Mouse (Mus musculus) heart, postnatal 4 days (tissue): ENCODE measurements around the gene Znhit6. TPM values are rescaled to one million over a fixed set of nuclear protein-coding genes. Genes with fewer than 3 reads are reported as not detected.
A peak's percentile ranks its signal among the peaks of the same experiment; 100 is the strongest.

Source experiments
- DNase-seq: peaks from one replicate; pipeline ENCODE4 v3.0.0; 2021
- total RNA-seq, 2 experiments: library from RNA; stranded (reverse); gene quantifications; 2 replicates each; pipeline ENCODE4 v1.2.3; 2021

Znhit6 gene
- total RNA-seq: 10 to 100 TPM; 14.9 to 15.2 TPM

- peak; percentile 94 for DNase-seq
Measured at GRCm38 (mm10) chr3:145575743-145576481, at the start of gene Znhit6. TSS of gene Znhit6 (plus strand) at chr3:145576205.

GRCm38 (mm10) chr3:145537870-145538269 lies 38.1 kb upstream of the Znhit6 start:
- no peak for DNase-seq

DNA sequence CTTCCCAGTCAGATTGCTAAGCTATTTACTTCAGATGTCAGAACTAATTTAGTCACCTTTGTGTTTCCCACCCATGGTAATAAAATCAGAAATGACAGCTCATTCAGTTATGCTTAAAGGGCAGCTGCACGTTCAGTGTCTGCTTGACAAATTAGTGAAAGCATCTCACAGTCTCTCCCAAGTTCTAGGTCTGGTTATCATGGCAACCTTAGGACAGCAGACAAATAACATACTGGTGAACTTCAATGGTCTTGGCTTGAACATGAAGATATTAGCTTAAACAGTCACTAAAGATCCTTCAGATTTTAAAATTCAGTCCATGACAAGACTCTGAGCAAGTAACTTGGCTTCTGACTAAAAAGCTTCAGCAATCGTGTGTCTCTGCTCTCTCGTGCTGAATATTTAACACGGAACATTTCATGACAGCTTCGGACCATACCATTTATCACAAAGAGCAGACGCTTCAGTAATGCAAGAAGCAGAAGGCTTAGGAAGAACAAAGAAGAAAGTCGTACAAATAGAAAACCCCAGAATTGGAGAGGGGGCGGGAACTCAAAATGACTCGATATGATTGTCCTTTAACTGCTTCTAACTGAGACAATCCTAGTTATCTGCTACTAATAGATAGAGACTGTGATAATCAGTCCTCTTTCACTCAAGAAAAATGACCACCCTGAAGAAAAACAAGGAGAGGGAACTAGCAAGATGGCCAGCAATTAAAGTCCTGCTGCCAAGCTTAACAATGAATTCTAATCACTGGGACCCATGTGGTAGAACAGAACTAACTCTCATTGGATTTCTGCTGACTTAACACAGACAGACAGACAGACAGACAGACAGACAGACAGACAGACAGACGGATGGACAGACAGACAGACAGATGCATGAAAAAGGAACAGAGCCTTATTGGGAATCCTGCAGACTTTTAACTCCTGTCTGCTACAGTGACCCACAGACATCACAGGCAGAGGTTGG lies 27.3 kb upstream of the Znhit6 start:
- DNase-seq: no peak

- no peak for DNase-seq
Measured at GRCm38 (mm10) chr3:145550216-145550615, 25.8 kb upstream of the Znhit6 start.

GRCm38 (mm10) chr3:145554388-145554787 lies 21.6 kb upstream of the Znhit6 start:
- no peak for DNase-seq

GRCm38 (mm10) chr3:145556206-145556605 lies 19.8 kb upstream of the Znhit6 start:
- DNase-seq: no peak

DNA sequence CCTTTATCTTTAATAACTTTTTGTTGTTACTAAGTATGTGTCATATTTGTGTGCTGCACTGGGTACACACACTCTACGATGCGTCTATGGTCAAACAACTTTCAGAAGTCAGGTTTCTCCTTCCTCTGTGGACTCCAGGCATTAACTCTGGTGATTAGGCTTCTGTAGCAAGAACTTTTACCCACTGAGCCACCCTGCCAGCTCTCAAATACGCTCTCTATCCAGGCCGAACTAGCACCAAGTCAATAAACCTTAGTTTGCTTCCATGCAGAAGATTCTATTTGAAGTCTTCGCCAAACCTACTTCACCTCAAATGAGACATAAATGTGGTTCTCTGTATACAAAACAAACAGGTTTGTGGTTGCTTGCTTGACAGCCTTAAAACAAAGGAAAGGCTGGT lies 16.3 kb upstream of the Znhit6 start:
- DNase-seq: no peak

GRCm38 (mm10) chr3:145560117-145560516 lies 15.9 kb upstream of the Znhit6 start:
- DNase-seq: no peak

DNA sequence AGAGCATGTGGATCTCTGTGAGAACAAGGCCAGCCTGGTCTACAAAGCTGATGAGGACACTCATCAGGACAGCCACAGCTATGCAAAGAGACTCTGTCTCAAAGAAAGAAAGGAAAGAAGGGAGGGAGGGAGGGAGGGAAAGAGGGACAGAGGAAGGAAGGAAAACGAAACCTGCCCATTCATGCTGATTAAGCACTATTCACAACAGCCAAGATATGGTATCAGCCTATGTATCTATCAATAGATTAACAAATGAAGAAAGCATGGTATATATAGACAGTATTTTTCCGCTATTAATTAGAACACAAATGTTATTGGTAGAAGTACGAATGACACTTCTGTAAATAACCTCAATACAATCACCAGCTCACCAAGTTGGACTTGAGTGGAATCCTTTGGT lies 1.5 kb upstream of the Znhit6 start:
- DNase-seq: no peak

- no peak for DNase-seq
Measured at GRCm38 (mm10) chr3:145575340-145575739, 665 bp upstream of the Znhit6 start.

GRCm38 (mm10) chr3:145576482-145576822 lies 447 bp downstream of the Znhit6 start:
- DNase-seq: no peak

DNA sequence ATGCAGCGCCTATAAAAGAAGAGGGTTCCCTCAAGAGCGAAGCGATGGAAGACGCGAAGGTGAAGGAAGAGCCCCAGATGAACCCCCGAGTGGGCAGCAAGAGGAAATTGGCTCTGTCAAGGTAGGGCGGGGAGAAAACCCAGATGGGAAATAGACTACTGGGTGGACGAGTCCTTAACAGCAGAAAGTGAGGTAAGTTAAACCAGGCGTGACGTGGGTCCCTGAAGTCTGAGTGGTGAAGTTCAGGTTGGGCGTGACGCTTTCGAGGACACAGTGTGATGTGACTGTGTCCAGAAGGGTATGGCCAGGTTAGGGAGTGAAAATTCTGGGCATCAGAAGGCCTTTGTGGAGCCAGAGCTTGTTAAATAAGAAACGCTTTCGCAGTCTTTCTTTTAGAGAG lies 871 bp downstream of the Znhit6 start:
- DNase-seq: no peak

- no peak for DNase-seq
Measured at GRCm38 (mm10) chr3:145583043-145583442, 7.0 kb downstream of the Znhit6 start.

DNA sequence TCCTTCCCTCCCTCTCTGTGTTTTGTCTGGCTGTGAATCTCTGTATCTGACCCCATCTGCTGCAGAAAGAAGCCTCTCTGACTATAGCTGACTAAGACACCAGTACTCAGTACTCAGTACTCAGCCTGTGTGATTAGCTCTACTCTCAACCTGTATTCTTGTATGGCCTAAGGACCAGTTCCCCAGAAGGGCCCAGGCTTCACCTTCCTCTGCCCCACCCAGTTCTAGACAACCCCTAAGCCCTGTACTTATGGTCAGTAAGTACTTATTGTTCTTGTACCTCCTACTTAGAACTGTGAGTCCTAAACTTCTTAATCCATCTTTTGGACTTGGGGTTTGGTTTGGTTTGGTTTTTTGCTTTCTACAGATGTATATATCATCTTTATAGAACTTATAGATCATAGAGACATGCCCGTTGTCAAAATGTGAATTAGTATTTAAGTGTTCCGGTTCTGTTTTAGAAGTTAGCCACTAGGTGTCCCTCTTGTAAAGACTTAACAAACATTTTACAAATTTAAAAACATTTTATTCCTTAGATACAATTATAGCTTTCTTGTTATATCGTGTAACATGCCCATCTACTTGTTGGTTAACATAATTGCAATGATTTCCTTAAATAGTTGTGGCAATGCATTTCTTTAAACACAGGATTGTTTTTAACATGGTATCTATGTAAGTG lies 7.7 kb downstream of the Znhit6 start:
- no peak for DNase-seq

DNA sequence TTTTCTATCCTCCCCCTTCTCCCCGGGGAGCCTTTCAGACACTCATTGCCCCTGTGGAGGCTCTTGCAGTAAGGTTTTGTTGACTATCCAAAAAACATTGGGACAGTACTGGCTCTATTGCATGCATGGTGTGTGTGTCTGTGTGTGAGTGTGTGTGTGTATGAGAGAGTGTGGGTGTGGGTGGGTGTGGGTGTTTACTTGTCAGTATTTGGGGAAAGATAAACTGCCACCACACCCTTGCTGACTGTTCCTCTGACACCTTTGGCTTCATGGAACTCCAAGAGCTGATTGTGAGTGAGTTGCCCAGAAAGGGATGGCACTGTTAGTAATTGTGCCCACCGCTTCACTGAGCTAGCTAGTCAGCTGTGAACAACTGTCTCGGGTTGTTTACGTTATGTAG lies 14.6 kb downstream of the Znhit6 start:
- DNase-seq: no peak

- no peak for DNase-seq
Measured at GRCm38 (mm10) chr3:145591841-145592542, 16.0 kb downstream of the Znhit6 start.

- DNase-seq: no peak
Measured at GRCm38 (mm10) chr3:145595354-145595753, 19.3 kb downstream of the Znhit6 start.

DNA sequence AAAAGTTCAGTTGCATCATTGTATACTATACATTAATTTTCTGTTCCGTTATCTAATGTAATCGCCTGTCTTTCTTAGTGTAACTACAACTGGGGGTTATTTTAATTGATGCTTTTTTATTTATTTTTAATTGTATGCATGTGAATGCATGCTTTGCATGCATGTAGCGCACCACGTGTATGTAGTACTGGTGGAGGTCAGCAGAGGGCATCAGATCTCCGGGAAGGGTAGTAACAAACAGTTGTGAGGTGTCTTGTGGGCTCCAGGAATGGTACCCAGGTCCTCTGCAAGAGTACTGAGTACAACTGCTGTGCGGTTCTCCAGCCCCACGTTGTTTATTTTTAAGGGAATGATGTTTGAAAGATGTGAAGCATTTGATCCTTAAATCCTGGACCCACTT lies 23.1 kb downstream of the Znhit6 start:
- DNase-seq: no peak

DNA sequence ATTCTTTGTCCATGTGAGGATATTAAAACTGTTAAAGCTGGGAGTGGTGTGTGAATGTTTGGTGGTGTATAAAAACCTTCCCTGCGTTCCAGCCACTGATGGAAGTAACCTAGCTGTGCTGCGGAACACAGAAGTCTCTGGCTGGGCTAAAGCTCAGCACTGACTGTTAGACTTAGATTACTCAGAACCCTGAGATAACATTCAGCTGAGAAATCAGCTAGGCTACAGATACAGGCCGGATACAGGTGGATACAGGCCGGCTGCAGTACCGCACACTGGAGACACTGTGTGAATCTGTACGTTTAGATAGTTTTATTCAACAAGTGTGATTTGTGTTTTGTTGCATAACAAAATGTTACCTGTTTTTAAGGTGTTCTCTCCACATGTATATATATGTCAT lies 24.8 kb downstream of the Znhit6 start:
- DNase-seq: no peak

GRCm38 (mm10) chr3:145601345-145601744 lies 25.3 kb downstream of the Znhit6 start:
- no peak for DNase-seq

DNA sequence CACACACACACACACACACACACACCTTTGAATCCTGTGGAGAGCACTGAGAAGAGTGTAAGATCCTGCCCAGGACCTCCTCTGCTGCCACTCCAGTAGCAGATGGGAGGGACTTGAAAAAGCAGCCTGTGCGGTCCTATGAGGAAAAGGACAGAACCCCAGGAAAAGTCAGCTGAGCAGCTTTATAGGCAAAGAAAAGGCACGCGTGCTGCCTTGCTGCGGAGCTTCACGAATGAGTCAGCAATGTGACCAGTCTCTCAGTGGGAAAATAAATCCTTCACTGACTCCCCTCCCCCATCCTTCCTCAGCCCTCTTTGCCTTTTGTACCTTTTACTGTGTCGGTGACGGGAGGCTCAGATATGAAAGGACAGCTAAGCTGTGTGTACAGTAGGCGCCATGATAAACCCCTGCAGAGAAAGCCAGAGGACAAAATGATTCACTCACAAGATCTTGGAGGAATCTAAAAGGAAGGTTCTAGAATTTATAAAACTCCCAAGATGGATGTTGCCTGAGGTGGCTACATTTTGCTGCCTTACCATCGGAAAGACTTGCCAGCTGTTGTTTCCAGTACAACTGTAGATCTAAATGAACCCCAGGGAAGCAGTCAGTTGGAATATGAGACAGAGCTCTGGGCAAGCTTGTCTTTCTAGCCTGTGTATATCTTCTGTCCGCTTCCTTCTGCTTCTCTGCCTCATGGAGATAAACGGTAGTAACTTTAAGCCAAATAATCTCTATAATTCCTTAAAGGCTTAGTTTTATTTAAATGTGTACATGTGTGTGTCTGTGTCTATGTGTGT lies 26.6 kb downstream of the Znhit6 start:
- DNase-seq: no peak
